Mouse (Mus musculus) right cerebral cortex, postnatal 14 days (tissue): ENCODE data around the gene Arl6ip5.

Experiments
- DNase-seq: peaks from one replicate; pipeline ENCODE4 v3.0.0; 2022

Arl6ip5 gene

GRCm38 (mm10) chr6:97210191-97210961 lies at the start of gene Arl6ip5:
TSS of gene Arl6ip5 (plus strand) at chr6:97210689.
- DNase-seq = peak; percentile 86

GRCm38 (mm10) chr6:97175716-97176115 lies 34.8 kb upstream of the Arl6ip5 start:
- no peak for DNase-seq

- DNase-seq = peak; percentile 96
Observed at GRCm38 (mm10) chr6:97178491-97179366, 31.8 kb upstream of the Arl6ip5 start, which contains the start of gene Tmf1. TSS of gene Tmf1 (minus strand) at chr6:97179122.

GRCm38 (mm10) chr6:97179367-97179828 lies 31.1 kb upstream of the Arl6ip5 start:
- no peak for DNase-seq

GRCm38 (mm10) chr6:97200437-97200836 lies 10.1 kb upstream of the Arl6ip5 start:
- DNase-seq = no peak

GRCm38 (mm10) chr6:97202477-97202876 lies 8.0 kb upstream of the Arl6ip5 start:
- no peak for DNase-seq

GRCm38 (mm10) chr6:97204252-97204869 lies 6.1 kb upstream of the Arl6ip5 start:
- DNase-seq = no peak

GRCm38 (mm10) chr6:97204952-97205351 lies 5.5 kb upstream of the Arl6ip5 start:
- peak; percentile 13 for DNase-seq

- peak; percentile 99 for DNase-seq
Observed at GRCm38 (mm10) chr6:97205439-97205885, 5.0 kb upstream of the Arl6ip5 start, which contains the start of gene Uba3. TSS of gene Uba3 (minus strand) at chr6:97205647.

- no peak for DNase-seq
Observed at GRCm38 (mm10) chr6:97207085-97207484, 3.4 kb upstream of the Arl6ip5 start.

GRCm38 (mm10) chr6:97208406-97208805 lies 2.1 kb upstream of the Arl6ip5 start:
- DNase-seq = no peak

GRCm38 (mm10) chr6:97209201-97209600 lies 1.3 kb upstream of the Arl6ip5 start:
- no peak for DNase-seq

GRCm38 (mm10) chr6:97209751-97210150 lies 738 bp upstream of the Arl6ip5 start:
- DNase-seq = no peak

- DNase-seq = no peak
Observed at GRCm38 (mm10) chr6:97210962-97211601, 593 bp downstream of the Arl6ip5 start.

- peak; percentile 48 for DNase-seq
Observed at GRCm38 (mm10) chr6:97211981-97212380, 1.5 kb downstream of the Arl6ip5 start.

- DNase-seq = no peak
Observed at GRCm38 (mm10) chr6:97216154-97216821, 5.8 kb downstream of the Arl6ip5 start.

- no peak for DNase-seq
Observed at GRCm38 (mm10) chr6:97220672-97221071, 10.2 kb downstream of the Arl6ip5 start.

- peak; percentile 42 for DNase-seq
Observed at GRCm38 (mm10) chr6:97221205-97222025, 10.9 kb downstream of the Arl6ip5 start.

GRCm38 (mm10) chr6:97222321-97222720 lies 11.8 kb downstream of the Arl6ip5 start:
- no peak for DNase-seq

GRCm38 (mm10) chr6:97222931-97223467 lies 12.5 kb downstream of the Arl6ip5 start:
- no peak for DNase-seq

GRCm38 (mm10) chr6:97223566-97223965 lies 13.1 kb downstream of the Arl6ip5 start:
- no peak for DNase-seq
